Mouse (Mus musculus) spleen, adult 12 weeks (tissue): Measurements from ENCODE around the gene Tenm4.

ENCODE experiments used
- DNase-seq: peaks from one replicate; pipeline ENCODE4 v3.0.0; 2022; ENCODE audit warnings: low spot score

Tenm4 gene

GRCm38 (mm10) chr7:96745956-96746355 lies 574.9 kb downstream of the Tenm4 start:
- no peak for DNase-seq

- DNase-seq, result no peak
These were observed 575.7 kb downstream of the Tenm4 start for GRCm38 (mm10) chr7:96746706-96747105.

- DNase-seq, result no peak
These were observed 577.5 kb downstream of the Tenm4 start for GRCm38 (mm10) chr7:96748538-96749045.

- DNase-seq, result no peak
These were observed 578.7 kb downstream of the Tenm4 start for GRCm38 (mm10) chr7:96749753-96750152.

GRCm38 (mm10) chr7:96751236-96751635 lies 580.2 kb downstream of the Tenm4 start:
- no peak for DNase-seq

- no peak for DNase-seq
These were observed 581.7 kb downstream of the Tenm4 start for GRCm38 (mm10) chr7:96752776-96753175.

- DNase-seq, result no peak
These were observed 582.5 kb downstream of the Tenm4 start for GRCm38 (mm10) chr7:96753335-96754095.

- DNase-seq, result no peak
These were observed 583.1 kb downstream of the Tenm4 start for GRCm38 (mm10) chr7:96754175-96754574.

GRCm38 (mm10) chr7:96755459-96756094 lies 584.5 kb downstream of the Tenm4 start:
- DNase-seq, result no peak

- DNase-seq, result no peak
These were observed 585.2 kb downstream of the Tenm4 start for GRCm38 (mm10) chr7:96756104-96756742.

GRCm38 (mm10) chr7:96757067-96757466 lies 586.0 kb downstream of the Tenm4 start:
- DNase-seq, result no peak

GRCm38 (mm10) chr7:96760208-96760607 lies 589.2 kb downstream of the Tenm4 start:
- no peak for DNase-seq

- DNase-seq, result no peak
These were observed 590.1 kb downstream of the Tenm4 start for GRCm38 (mm10) chr7:96761151-96761550.

- no peak for DNase-seq
These were observed 594.4 kb downstream of the Tenm4 start for GRCm38 (mm10) chr7:96765321-96765960.

- DNase-seq, result no peak
These were observed 596.0 kb downstream of the Tenm4 start for GRCm38 (mm10) chr7:96767090-96767489.

GRCm38 (mm10) chr7:96768718-96769117 lies 597.7 kb downstream of the Tenm4 start:
- DNase-seq, result no peak

GRCm38 (mm10) chr7:96769784-96770183 lies 598.7 kb downstream of the Tenm4 start:
- peak; percentile 18 for DNase-seq

- DNase-seq, result no peak
These were observed 601.9 kb downstream of the Tenm4 start for GRCm38 (mm10) chr7:96772966-96773365.

- no peak for DNase-seq
These were observed 602.7 kb downstream of the Tenm4 start for GRCm38 (mm10) chr7:96773585-96774225.

GRCm38 (mm10) chr7:96775080-96775486 lies 604.0 kb downstream of the Tenm4 start:
- no peak for DNase-seq

GRCm38 (mm10) chr7:96777938-96778600 lies 607.0 kb downstream of the Tenm4 start:
- no peak for DNase-seq
